Mouse (Mus musculus) embryonic facial prominence, embryonic 13.5 days (tissue): ENCODE data around the gene Sap25. TPM values are rescaled to one million over a fixed set of nuclear protein-coding genes. Genes with fewer than 3 reads are reported as not detected.

Experiments used
- ATAC-seq: fragments of 200-750 bp; cut with Nextera tagmentation; 2 replicates; pipeline ENCODE4 v1.8.0; 2017; ENCODE audit warnings: low read depth; ENCODE audit not compliant: insufficient number of reproducible peaks, insufficient read depth, low FRiP score, low TSS enrichment
- H3K27ac ChIP-seq: fragments of 300-500 bp; sonication (generic); 2 replicates; pipeline ENCODE4 v1.5.1; 2015; ENCODE audit warnings: moderate library complexity, mild to moderate bottlenecking, inconsistent platforms
- H3K27me3 ChIP-seq: fragments of 300-500 bp; sonication (generic); 2 replicates; pipeline ENCODE4 v1.6.1; 2015; ENCODE audit warnings: mild to moderate bottlenecking, inconsistent platforms
- H3K36me3 ChIP-seq: fragments of 300-500 bp; sonication (generic); 2 replicates; pipeline ENCODE4 v1.6.1; 2015; ENCODE audit warnings: mild to moderate bottlenecking, inconsistent platforms
- H3K4me1 ChIP-seq: fragments of 300-500 bp; sonication (generic); 2 replicates; pipeline ENCODE4 v1.6.1; 2015; ENCODE audit warnings: inconsistent platforms
- H3K4me2 ChIP-seq: fragments of 300-500 bp; sonication (generic); 2 replicates; pipeline ENCODE4 v1.6.1; 2015; ENCODE audit warnings: moderate library complexity, mild to moderate bottlenecking, inconsistent platforms
- H3K4me3 ChIP-seq: fragments of 300-500 bp; sonication (generic); 2 replicates; pipeline ENCODE4 v1.5.1; 2015; ENCODE audit warnings: mild to moderate bottlenecking, inconsistent platforms
- H3K9ac ChIP-seq: fragments of 300-500 bp; sonication (generic); 2 replicates; pipeline ENCODE4 v1.6.1; 2015; ENCODE audit warnings: mild to moderate bottlenecking, inconsistent platforms
- H3K9me3 ChIP-seq: fragments of 300-500 bp; sonication (generic); 2 replicates; pipeline ENCODE4 v1.6.1; 2016; ENCODE audit warnings: inconsistent platforms
- WGBS: fragments of 180-500 bp; shearing (Covaris S2); methylation state at CpG from one replicate; pipeline ENCODE4 v1.1.7; 2015; ENCODE audit warnings: mixed read lengths; 5-methylcytosine and 5-hydroxymethylcytosine counted together
- polyA plus RNA-seq: library from polyadenylated mRNA; unstranded; fragments of >200 nt; fragmentation: Nextera tagmentation; extraction: Ambion mirVana; gene quantifications from 2 replicates; pipeline ENCODE4 v1.2.1, GENCODE M21; 2015

Sap25 gene
- polyA plus RNA-seq, 1 experiment from 2014 or later: 7.0 TPM

GRCm38 (mm10) chr5:137670240-137670639 is 29.1 kb downstream of the Sap25 start:
- Histone ChIP-seq H3K9me3 (no peaks in the 10 kb centered on the region), H3K4me3 (no peak overlapping the region), H3K27ac (peak overlapping the region; percentile 39; the same call in 1 of the 2 replicates), H3K4me2 (no peak overlapping the region), H3K9ac (no peak overlapping the region), H3K36me3 (peaks cover 23% of the 10 kb centered on the region), H3K27me3 (no peaks in the 10 kb centered on the region), H3K4me1 (peaks cover 19% of the 10 kb centered on the region)
- no peak for ATAC-seq
- WGBS: 88% methylated on average over 1 of the region's 1 CpGs

GRCm38 (mm10) chr5:137671443-137672240 is 30.5 kb downstream of the Sap25 start:
- Histone ChIP-seq H3K27ac (peak overlapping the region; percentile 80), H3K4me3 (no peak overlapping the region), H3K9me3 (no peaks in the 10 kb centered on the region), H3K9ac (peak overlapping the region; percentile 51; the same call in 1 of the 2 replicates), H3K36me3 (peaks cover 12% of the 10 kb centered on the region), H3K27me3 (no peaks in the 10 kb centered on the region), H3K4me2 (peak overlapping the region; percentile 27; the same call in 1 of the 2 replicates), H3K4me1 (peaks cover 19% of the 10 kb centered on the region)
- ATAC-seq: no peak
- WGBS: 12% methylated on average over 9 of the region's 9 CpGs

GRCm38 (mm10) chr5:137672361-137672760 is 31.2 kb downstream of the Sap25 start:
- Histone ChIP-seq H3K27me3 (no peaks in the 10 kb centered on the region), H3K9ac (no peak overlapping the region), H3K4me1 (peaks cover 19% of the 10 kb centered on the region), H3K36me3 (peaks cover 11% of the 10 kb centered on the region; the same call in 1 of the 2 replicates), H3K4me2 (no peak overlapping the region), H3K27ac (peak overlapping the region; percentile 80; the same call in 1 of the 2 replicates), H3K9me3 (no peaks in the 10 kb centered on the region), H3K4me3 (no peak overlapping the region)
- no peak for ATAC-seq
- 68% methylated on average over 5 of the region's 5 CpGs for WGBS

GRCm38 (mm10) chr5:137673015-137673414 is 31.9 kb downstream of the Sap25 start:
- H3K36me3 ChIP-seq: 0 out of 2 replicates have a peak, but pooled peaks cover 9% of the 10 kb centered on the region
- H3K27me3 ChIP-seq: no peaks in the 10 kb centered on the region
- H3K4me1 ChIP-seq: peaks cover 19% of the 10 kb centered on the region
- H3K4me3 ChIP-seq: no peak overlapping the region
- H3K27ac ChIP-seq: no peak overlapping the region
- no peak overlapping the region for H3K4me2 ChIP-seq
- 90% methylated on average over 6 of the region's 6 CpGs for WGBS
- H3K9ac ChIP-seq: 0 out of 2 replicates have a peak overlapping the region, but pooled peaks have one; percentile 16
- ATAC-seq: no peak
- H3K9me3 ChIP-seq: no peaks in the 10 kb centered on the region

- Histone ChIP-seq H3K27ac (no peak overlapping the region), H3K4me1 (peaks cover 19% of the 10 kb centered on the region), H3K9ac (no peak overlapping the region), H3K9me3 (no peaks in the 10 kb centered on the region), H3K4me3 (no peak overlapping the region), H3K4me2 (no peak overlapping the region), H3K36me3 (0 out of 2 replicates have a peak, but pooled peaks cover 9% of the 10 kb centered on the region), H3K27me3 (no peaks in the 10 kb centered on the region)
- 94% methylated on average over 8 of the region's 8 CpGs for WGBS
- ATAC-seq: no peak
These were observed 33.7 kb downstream of the Sap25 start for GRCm38 (mm10) chr5:137674786-137675185.

- peaks cover 12% of the 10 kb centered on the region; the same call in 1 of the 2 replicates for H3K36me3 ChIP-seq
- no peak overlapping the region for H3K4me3 ChIP-seq
- H3K4me2 ChIP-seq: no peak overlapping the region
- H3K9ac ChIP-seq: no peak overlapping the region
- ATAC-seq: no peak
- WGBS: 96% methylated on average over 8 of the region's 8 CpGs
- H3K27me3 ChIP-seq: no peaks in the 10 kb centered on the region
- H3K9me3 ChIP-seq: no peaks in the 10 kb centered on the region
- no peak overlapping the region for H3K27ac ChIP-seq
- peaks cover 8% of the 10 kb centered on the region for H3K4me1 ChIP-seq
These were observed 36.7 kb downstream of the Sap25 start for GRCm38 (mm10) chr5:137677859-137678258.

GRCm38 (mm10) chr5:137678736-137679135 is 37.6 kb downstream of the Sap25 start:
- WGBS: 93% methylated on average over 3 of the region's 3 CpGs
- no peaks in the 10 kb centered on the region for H3K9me3 ChIP-seq
- H3K4me2 ChIP-seq: no peak overlapping the region
- H3K36me3 ChIP-seq: peaks cover 12% of the 10 kb centered on the region; the same call in 1 of the 2 replicates
- peaks cover 16% of the 10 kb centered on the region for H3K4me1 ChIP-seq
- no peak overlapping the region for H3K27ac ChIP-seq
- H3K4me3 ChIP-seq: no peak overlapping the region
- no peak overlapping the region for H3K9ac ChIP-seq
- H3K27me3 ChIP-seq: no peaks in the 10 kb centered on the region
- no peak for ATAC-seq

GRCm38 (mm10) chr5:137679726-137680125 is 38.6 kb downstream of the Sap25 start:
- no peak overlapping the region for H3K27ac ChIP-seq
- no peaks in the 10 kb centered on the region for H3K9me3 ChIP-seq
- H3K4me3 ChIP-seq: no peak overlapping the region
- no peak overlapping the region for H3K9ac ChIP-seq
- peaks cover 17% of the 10 kb centered on the region for H3K4me1 ChIP-seq
- H3K36me3 ChIP-seq: peaks cover 12% of the 10 kb centered on the region; the same call in 1 of the 2 replicates
- H3K27me3 ChIP-seq: no peaks in the 10 kb centered on the region
- 82% methylated on average over 4 of the region's 4 CpGs for WGBS
- no peak for ATAC-seq
- no peak overlapping the region for H3K4me2 ChIP-seq

GRCm38 (mm10) chr5:137682526-137682925 is 41.4 kb downstream of the Sap25 start:
- no peak overlapping the region for H3K9ac ChIP-seq
- 82% methylated on average over 6 of the region's 6 CpGs for WGBS
- no peaks in the 10 kb centered on the region for H3K27me3 ChIP-seq
- H3K4me1 ChIP-seq: peaks cover 23% of the 10 kb centered on the region
- H3K36me3 ChIP-seq: peaks cover 4% of the 10 kb centered on the region; the same call in 1 of the 2 replicates
- no peaks in the 10 kb centered on the region for H3K9me3 ChIP-seq
- no peak overlapping the region for H3K4me3 ChIP-seq
- 0 out of 2 replicates have a peak overlapping the region, but pooled peaks have one; percentile 5 for H3K4me2 ChIP-seq
- no peak for ATAC-seq
- no peak overlapping the region for H3K27ac ChIP-seq

- Histone ChIP-seq H3K27me3 (no peaks in the 10 kb centered on the region), H3K9ac (peak overlapping the region; percentile 76), H3K9me3 (no peaks in the 10 kb centered on the region), H3K27ac (0 out of 2 replicates have a peak overlapping the region, but pooled peaks have one; percentile 62), H3K36me3 (peaks cover 3% of the 10 kb centered on the region; the same call in 1 of the 2 replicates), H3K4me2 (peak overlapping the region; percentile 90), H3K4me3 (peak overlapping the region; percentile 73), H3K4me1 (peaks cover 23% of the 10 kb centered on the region)
- 12% methylated on average over 28 of the region's 28 CpGs for WGBS
- ATAC-seq: no peak
These were observed 42.5 kb downstream of the Sap25 start for GRCm38 (mm10) chr5:137683388-137684293.
